Mouse (Mus musculus) lung, embryonic 14.5 days (tissue): ENCODE measurements around the gene 2900092C05Rik. TPM values are rescaled to one million over a fixed set of nuclear protein-coding genes. Genes with fewer than 3 reads are reported as not detected.

Experiments used
- ATAC-seq: fragments of 200-750 bp; cut with Nextera tagmentation; 2 replicates; pipeline ENCODE4 v1.8.0; 2017; ENCODE audit warnings: mild to moderate bottlenecking, moderate TSS enrichment, moderate library complexity; ENCODE audit not compliant: insufficient read depth
- DNase-seq: peaks from one replicate; pipeline ENCODE4 v3.0.0-alpha.2; 2015
- H3K27ac ChIP-seq: fragments of 300-500 bp; sonication (generic); 2 replicates; pipeline ENCODE4 v1.5.1; 2014; ENCODE audit warnings: low read depth, mild to moderate bottlenecking, moderate library complexity
- H3K27me3 ChIP-seq: fragments of 300-500 bp; sonication (generic); 2 replicates; pipeline ENCODE4 v1.6.1; 2014; ENCODE audit warnings: low read length, control low read depth; ENCODE audit not compliant: insufficient read depth
- H3K36me3 ChIP-seq: fragments of 300-500 bp; sonication (generic); 2 replicates; pipeline ENCODE4 v1.6.1; 2014; ENCODE audit warnings: control low read depth; ENCODE audit not compliant: insufficient read depth
- H3K4me1 ChIP-seq: fragments of 300-500 bp; sonication (generic); 2 replicates; pipeline ENCODE4 v1.6.1; 2014; ENCODE audit warnings: antibody characterized with exemption, control low read depth; ENCODE audit not compliant: insufficient read depth
- H3K4me2 ChIP-seq: fragments of 300-500 bp; sonication (generic); 2 replicates; pipeline ENCODE4 v1.6.1; 2014; ENCODE audit warnings: mild to moderate bottlenecking
- H3K4me3 ChIP-seq: fragments of 300-500 bp; sonication (generic); 2 replicates; pipeline ENCODE4 v1.5.1; 2014; ENCODE audit warnings: low read depth, low read length
- H3K9ac ChIP-seq: fragments of 300-500 bp; sonication (generic); 2 replicates; pipeline ENCODE4 v1.6.1; 2014
- H3K9me3 ChIP-seq: fragments of 300-500 bp; sonication (generic); 2 replicates; pipeline ENCODE4 v1.6.1; 2016; ENCODE audit warnings: low read depth, low read length, control low read depth
- CTCF ChIP-seq: IDR thresholded peaks from 2 replicates; pipeline ENCODE4 v1.5.1; 2016; ENCODE audit warnings: antibody characterized with exemption, low read depth
- WGBS: fragments of 180-500 bp; shearing (Covaris S2); extraction: QIAGEN DNeasy Blood & Tissue Kit; methylation state at CpG from one replicate; pipeline ENCODE4 v1.1.7; 2014; 5-methylcytosine and 5-hydroxymethylcytosine counted together
- polyA plus RNA-seq: library from polyadenylated mRNA; unstranded; fragments of >200 nt; fragmentation: Nextera tagmentation; extraction: Ambion mirVana; gene quantifications from 2 replicates; pipeline ENCODE4 v1.2.1, GENCODE M21; 2014

2900092C05Rik gene
- polyA plus RNA-seq, 1 experiment from 2014 or later = not detected

DNA sequence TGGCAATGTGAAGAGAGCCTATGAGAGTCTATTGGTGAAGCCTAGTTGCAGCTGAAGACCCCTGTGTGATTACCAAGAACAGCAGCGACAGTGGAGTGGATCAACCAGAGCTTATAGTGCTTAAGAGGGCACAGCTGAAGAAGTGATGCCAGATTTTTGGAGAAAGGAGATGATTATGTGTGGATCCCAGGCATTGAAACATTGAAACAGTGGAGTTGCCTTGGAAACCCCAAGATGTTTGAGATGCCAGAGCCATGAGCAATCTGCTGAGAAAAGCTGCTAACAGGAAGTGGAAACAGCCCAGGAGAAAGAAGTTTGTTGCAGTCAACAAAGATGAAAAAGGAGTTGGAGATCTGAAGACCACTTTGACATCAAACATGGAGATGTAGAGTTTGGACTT lies 1.4 kb upstream of the 2900092C05Rik start:
- Histone ChIP-seq H3K4me2 (no peak overlapping the region), H3K27ac (no peak overlapping the region), H3K9ac (no peak overlapping the region), H3K4me3 (no peak overlapping the region), H3K4me1 (no peaks in the 10 kb centered on the region), H3K36me3 (no peaks in the 10 kb centered on the region), H3K9me3 (no peaks in the 10 kb centered on the region; the same call in 1 of the 2 replicates), H3K27me3 (no peaks in the 10 kb centered on the region)
- DNase-seq = no peak
- 56% methylated on average over 1 of the region's 1 CpGs for WGBS
- no peak for ATAC-seq
- TF ChIP-seq CTCF = no peak

Other genes starting within 250 kb of the 2900092C05Rik start
- gene Vmn1r81, start 244.2 kb upstream of the 2900092C05Rik start, polyA plus RNA-seq = not detected in 2 replicates
- not detected in 2 replicates for gene Vmn1r82, start 212.1 kb upstream of the 2900092C05Rik start, polyA plus RNA-seq
- not detected in 2 replicates for gene Vmn1r83, start 183.0 kb upstream of the 2900092C05Rik start, polyA plus RNA-seq
- not detected in 2 replicates for gene Vmn1r84, start 143.2 kb upstream of the 2900092C05Rik start, polyA plus RNA-seq
- gene Zfp551, start 89.8 kb upstream of the 2900092C05Rik start, polyA plus RNA-seq = 4.1 and 4.5 TPM in 2 replicates
- 27.6 and 28.9 TPM in 2 replicates for gene Zfp606, start 34.2 kb upstream of the 2900092C05Rik start, polyA plus RNA-seq
- gene Vmn2r53, start 96.3 kb downstream of the 2900092C05Rik start, polyA plus RNA-seq = 0.01 TPM in 2 replicates
- not detected in 2 replicates for gene Vmn2r54, start 127.8 kb downstream of the 2900092C05Rik start, polyA plus RNA-seq
- gene Vmn2r55, start 172.5 kb downstream of the 2900092C05Rik start, polyA plus RNA-seq = not detected in 2 replicates
- not detected in 2 replicates for gene Vmn2r56, start 222.5 kb downstream of the 2900092C05Rik start, polyA plus RNA-seq